ENCODE assay signal across 8 mouse cellular contexts in genomic region chr4:140679038-140679437, GRCm38 (mm10). TPM values are rescaled to one million over a fixed set of nuclear protein-coding genes. Genes with fewer than 3 reads are reported as not detected.
DNase-seq lines count a peak whose midpoint lies in the region; ATAC-seq and TF ChIP-seq lines count a peak whose summit lies in the region.

No protein-coding gene starts in this region.

- peak; percentile 41 for DNase-seq in gastrocnemius, postnatal 14 days
- DNase-seq in gastrocnemius, postnatal 4 days (ENCODE audit: low spot score in 2 of 2) = no peak
- no peak for DNase-seq in spleen, adult 2 months (ENCODE audit: low read depth in 1 of 2, low spot score in 2 of 2)
- DNase-seq in spleen, postnatal 4 days (ENCODE audit: low spot score in 2 of 2) = no peak
- DNase-seq in embryonic facial prominence, embryonic 11.5 days (ENCODE audit: low spot score) = peak; percentile 59
- no peak for DNase-seq in liver, embryonic 13.5 days
- peak; percentile 77 for DNase-seq in thymus, postnatal 0 days (ENCODE audit: low spot score)
- DNase-seq in ovary, postnatal 10 days (ENCODE audit: low spot score) = no peak

- H3K9ac ChIP-seq in embryonic facial prominence, embryonic 11.5 days (replicated peaks; ENCODE audit: low read length) = no peak overlapping the region
- H3K9ac ChIP-seq in liver, embryonic 13.5 days = no peak overlapping the region

- intact Hi-C loops in gastrocnemius, postnatal 14 days (cut with DNase I; ENCODE audit: low total_unique reads) = loop anchor here (10.0 kb wide), 1 partner anchor 124 kb away; no protein-coding TSS in a partner anchor

- 19% methylated on average over 5 of the region's 5 CpGs for WGBS in spleen, adult 2 months
- WGBS in embryonic facial prominence, embryonic 11.5 days = 16% methylated on average over 5 of the region's 5 CpGs
- 7% methylated on average over 5 of the region's 5 CpGs for WGBS in liver, embryonic 13.5 days (ENCODE audit: insufficient replicate concordance)

- no peaks in the 10 kb centered on the region for H3K36me3 ChIP-seq in spleen, adult 2 months (ENCODE audit: control insufficient read depth, insufficient read depth, low read length)
- no peaks in the 10 kb centered on the region for H3K36me3 ChIP-seq in embryonic facial prominence, embryonic 11.5 days (replicated peaks; ENCODE audit: control insufficient read depth, insufficient read depth, low read depth, low read length)
- H3K36me3 ChIP-seq in liver, embryonic 13.5 days = no peaks in the 10 kb centered on the region

- H3K4me1 ChIP-seq in spleen, adult 2 months (ENCODE audit: control insufficient read depth, insufficient read depth, insufficient read length) = peaks cover 8% of the 10 kb centered on the region; the same call in 1 of the 2 replicates
- H3K4me1 ChIP-seq in embryonic facial prominence, embryonic 11.5 days (ENCODE audit: control insufficient read depth, insufficient read depth, low read length) = peaks cover 3% of the 10 kb centered on the region
- peaks cover 48% of the 10 kb centered on the region for H3K4me1 ChIP-seq in liver, embryonic 13.5 days (replicated peaks)

- ATAC-seq in embryonic facial prominence, embryonic 11.5 days (replicated peaks; ENCODE audit: insufficient number of reproducible peaks, low FRiP score, low TSS enrichment, low read depth) = 0 out of 2 replicates have a peak, but pooled peaks have one; percentile 11
- ATAC-seq in liver, embryonic 13.5 days (ENCODE audit: low read depth) = no peak

- no peak for TF ChIP-seq POLR2A in spleen, adult 2 months (IDR thresholded peaks at IDR 0.05; ENCODE audit: low read depth, low read length)

- no peak overlapping the region for H3K4me2 ChIP-seq in embryonic facial prominence, embryonic 11.5 days (ENCODE audit: low read depth, low read length)
- peak overlapping the region; percentile 51; the same call in 1 of the 2 replicates for H3K4me2 ChIP-seq in liver, embryonic 13.5 days

- no peak overlapping the region for H3K27ac ChIP-seq in spleen, adult 2 months (ENCODE audit: insufficient read depth, low read length)
- no peak overlapping the region for H3K27ac ChIP-seq in embryonic facial prominence, embryonic 11.5 days (replicated peaks; ENCODE audit: low read depth, low read length)
- H3K27ac ChIP-seq in liver, embryonic 13.5 days = no peak overlapping the region

- no peak overlapping the region for H3K4me3 ChIP-seq in spleen, adult 2 months (ENCODE audit: extremely low read depth, insufficient read depth, insufficient read length)
- no peak overlapping the region for H3K4me3 ChIP-seq in embryonic facial prominence, embryonic 11.5 days (ENCODE audit: low read depth, low read length)
- no peak overlapping the region for H3K4me3 ChIP-seq in liver, embryonic 13.5 days (replicated peaks)

- H3K27me3 ChIP-seq in spleen, adult 2 months (ENCODE audit: control insufficient read depth, insufficient read depth, low read length) = no peaks in the 10 kb centered on the region
- H3K27me3 ChIP-seq in embryonic facial prominence, embryonic 11.5 days (ENCODE audit: control insufficient read depth, insufficient read depth, low read length) = no peaks in the 10 kb centered on the region
- no peaks in the 10 kb centered on the region for H3K27me3 ChIP-seq in liver, embryonic 13.5 days

- peak; percentile 66 for TF ChIP-seq CTCF in spleen, adult 2 months (IDR thresholded peaks at IDR 0.05; ENCODE audit: extremely low read depth, insufficient read depth, insufficient read length, insufficient replicate concordance)

- H3K9me3 ChIP-seq in embryonic facial prominence, embryonic 11.5 days (replicated peaks; ENCODE audit: control insufficient read depth, low read length) = no peaks in the 10 kb centered on the region
- H3K9me3 ChIP-seq in liver, embryonic 13.5 days (replicated peaks) = no peaks in the 10 kb centered on the region

RNA-seq across cellular contexts. Expression of gene Arhgef10l, which starts 13.2 kb away (rescaled TPM):
- total RNA-seq in gastrocnemius, postnatal 14 days (2021) = 10 to 100 TPM; 39.2 to 49.0 TPM
- 10 to 100 TPM; 53.6 to 54.6 TPM for total RNA-seq in gastrocnemius, postnatal 4 days (2021)
- polyA plus RNA-seq in spleen, adult 2 months (2012; rRNA removed) = 7.9 and 12.3 TPM in 2 replicates
- 8.7 and 10.5 TPM in 2 replicates for polyA plus RNA-seq in embryonic facial prominence, embryonic 11.5 days (2014; fragmentation: Nextera tagmentation; extraction: Ambion mirVana)
- 2.6 and 2.7 TPM in 2 replicates for polyA plus RNA-seq in liver, embryonic 13.5 days (2015; fragmentation: Nextera tagmentation; extraction: Ambion mirVana)
- 12.5 and 16.3 TPM in 2 replicates for polyA plus RNA-seq in thymus, postnatal 0 days (2015; fragmentation: Nextera tagmentation; extraction: Ambion mirVana)

RNA-seq across cellular contexts. Expression of gene Rcc2, which starts 21.3 kb away (rescaled TPM):
- 10 to 100 TPM; 14.2 to 19.3 TPM for total RNA-seq in gastrocnemius, postnatal 14 days (2021)
- 10 to 100 TPM; 43.3 to 44.1 TPM for total RNA-seq in gastrocnemius, postnatal 4 days (2021)
- 86.9 and 101 TPM in 2 replicates for polyA plus RNA-seq in spleen, adult 2 months (2012; rRNA removed)
- 69.8 and 87.5 TPM in 2 replicates for polyA plus RNA-seq in embryonic facial prominence, embryonic 11.5 days (2014; fragmentation: Nextera tagmentation; extraction: Ambion mirVana)
- 20.6 and 25.7 TPM in 2 replicates for polyA plus RNA-seq in liver, embryonic 13.5 days (2015; fragmentation: Nextera tagmentation; extraction: Ambion mirVana)
- polyA plus RNA-seq in thymus, postnatal 0 days (2015; fragmentation: Nextera tagmentation; extraction: Ambion mirVana) = 68.4 and 77.4 TPM in 2 replicates

Comparison
In these comparisons a context has a peak if more than half of its experiments do, and no peak if none do; other contexts are left out.
1. DNase-seq: peak in gastrocnemius, postnatal 14 days (single experiment), embryonic facial prominence, embryonic 11.5 days (single experiment) and thymus, postnatal 0 days (single experiment); none in gastrocnemius, postnatal 4 days (0 of 2), spleen, adult 2 months (0 of 2), spleen, postnatal 4 days (0 of 2), liver, embryonic 13.5 days (single experiment) and ovary, postnatal 10 days (single experiment).